Mouse (Mus musculus) T-helper 2 cell (primary cell): ENCODE results near the gene Mdga2.

Source experiments
- in situ Hi-C: fragments of 300-600 bp; cut with MboI, MseI; formaldehyde crosslinking; loops from one replicate; pipeline ENCODE4 v1.15.1; 2025; ENCODE audit warnings: high pct_unique_total_duplicates

The Mdga2 gene

GRCm38 (mm10) chr12:67059136-67060014, 163.0 kb downstream of the Mdga2 start:
- in situ Hi-C loops = no loop called here

- in situ Hi-C loops = no loop called here
Measured at GRCm38 (mm10) chr12:67056621-67057020, 165.7 kb downstream of the Mdga2 start.

GRCm38 (mm10) chr12:67045099-67045750, 177.1 kb downstream of the Mdga2 start:
- in situ Hi-C loops = no loop called here

DNA sequence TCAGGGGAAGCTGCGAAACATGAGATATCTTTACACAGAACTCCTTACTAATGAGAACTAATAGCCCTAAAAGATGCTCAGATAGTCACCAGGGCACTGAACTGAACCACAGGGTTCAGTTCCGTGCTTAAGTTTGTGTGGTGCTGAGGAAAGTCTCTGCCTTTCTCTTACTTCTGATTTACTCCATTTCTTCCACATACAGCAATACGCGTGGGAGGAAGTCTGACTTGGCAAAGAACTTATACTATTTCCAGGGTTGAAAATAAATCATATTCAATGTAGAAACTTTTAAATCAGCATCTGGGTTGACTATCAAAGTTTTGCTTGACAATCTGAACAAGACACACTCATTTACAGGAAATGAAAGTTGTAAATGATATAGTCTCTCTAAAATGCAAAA, 180.5 kb downstream of the Mdga2 start:
- in situ Hi-C loops = no loop called here

GRCm38 (mm10) chr12:67035509-67036261, 186.7 kb downstream of the Mdga2 start:
- in situ Hi-C loops = no loop called here

GRCm38 (mm10) chr12:67017192-67017591, 205.2 kb downstream of the Mdga2 start:
- in situ Hi-C loops = no loop called here

DNA sequence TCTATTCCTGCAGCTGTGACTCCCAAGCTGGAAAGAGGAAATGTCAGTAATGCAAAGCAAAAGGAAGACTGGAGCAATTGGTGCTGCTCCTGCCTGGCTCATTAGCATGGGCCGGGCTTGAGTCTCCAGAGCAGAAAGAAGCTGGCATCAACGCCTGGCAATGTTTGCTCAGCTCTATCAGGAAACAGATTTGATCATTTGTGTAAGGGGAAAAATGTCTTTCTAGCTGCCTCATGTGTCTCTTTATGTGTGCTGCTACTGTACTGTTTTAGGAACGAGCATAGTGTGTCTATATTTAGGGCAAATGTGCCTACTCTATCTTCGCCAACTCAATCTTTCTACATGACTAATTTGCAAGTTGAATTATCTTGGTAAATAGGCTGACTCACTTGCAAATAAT, 211.0 kb downstream of the Mdga2 start:
- in situ Hi-C loops = no loop called here

GRCm38 (mm10) chr12:67010318-67010717, 212.0 kb downstream of the Mdga2 start:
- in situ Hi-C loops = no loop called here

GRCm38 (mm10) chr12:67009191-67009590, 213.2 kb downstream of the Mdga2 start:
- in situ Hi-C loops = no loop called here

GRCm38 (mm10) chr12:66954129-66954528, 268.2 kb downstream of the Mdga2 start:
- in situ Hi-C loops = no loop called here

DNA sequence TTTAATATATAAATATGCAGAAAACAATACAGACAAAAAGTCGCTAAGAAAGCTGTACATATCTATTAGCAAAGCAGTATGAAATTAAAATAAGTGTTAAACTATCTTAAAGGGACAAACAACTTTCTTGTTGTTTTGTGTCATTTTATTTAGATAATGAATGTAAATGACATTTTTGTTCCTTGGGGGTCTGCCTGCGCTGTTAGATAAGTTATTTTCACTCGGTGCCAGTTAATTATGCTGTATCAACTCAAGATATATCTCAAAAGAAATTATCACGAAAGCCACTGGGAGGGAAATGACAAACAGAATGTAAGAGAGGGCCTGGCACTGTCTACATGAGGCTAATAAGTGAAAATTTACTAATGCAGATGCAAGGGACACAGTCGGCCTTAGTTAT, 306.6 kb downstream of the Mdga2 start:
- in situ Hi-C loops = no loop called here

DNA sequence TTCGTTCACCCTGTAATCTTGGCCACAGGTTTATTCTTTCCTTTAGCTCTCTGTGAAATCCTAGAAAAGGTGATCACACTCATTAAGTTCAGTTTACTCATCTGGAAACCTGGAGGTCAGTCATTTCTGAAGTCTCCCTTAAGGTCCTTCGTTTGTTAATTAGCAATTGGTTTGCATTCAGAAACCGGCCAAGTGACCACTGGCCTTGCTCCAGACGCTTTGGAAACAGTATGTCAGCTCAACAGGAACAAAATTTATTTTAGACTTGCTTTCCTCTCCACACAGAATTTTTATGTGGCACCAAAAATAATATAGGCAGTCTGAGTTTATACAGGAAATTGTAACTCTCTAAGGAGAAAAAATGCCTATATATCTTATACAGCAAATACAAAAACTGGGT, 323.0 kb downstream of the Mdga2 start:
- in situ Hi-C loops = no loop called here

GRCm38 (mm10) chr12:66896790-66897189, 325.6 kb downstream of the Mdga2 start:
- in situ Hi-C loops = no loop called here

DNA sequence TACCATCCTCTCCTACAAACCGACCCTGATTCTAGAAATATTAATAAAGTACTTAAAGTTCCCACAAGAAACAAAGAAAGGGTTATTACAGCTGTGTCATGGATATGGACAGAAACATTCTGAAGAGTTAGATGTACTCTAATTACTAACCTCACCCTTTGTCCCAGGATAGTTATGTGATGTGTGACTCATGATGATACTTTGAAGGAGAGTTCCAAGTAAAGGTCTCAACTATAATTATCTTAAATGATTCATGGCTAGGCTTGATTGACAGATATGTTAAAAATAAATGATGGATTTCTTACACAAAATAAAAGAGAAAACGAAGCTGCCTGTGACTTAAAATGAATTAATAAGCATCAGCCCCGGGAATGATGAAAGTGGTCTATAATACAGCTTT, 332.1 kb downstream of the Mdga2 start:
- in situ Hi-C loops = no loop called here

DNA sequence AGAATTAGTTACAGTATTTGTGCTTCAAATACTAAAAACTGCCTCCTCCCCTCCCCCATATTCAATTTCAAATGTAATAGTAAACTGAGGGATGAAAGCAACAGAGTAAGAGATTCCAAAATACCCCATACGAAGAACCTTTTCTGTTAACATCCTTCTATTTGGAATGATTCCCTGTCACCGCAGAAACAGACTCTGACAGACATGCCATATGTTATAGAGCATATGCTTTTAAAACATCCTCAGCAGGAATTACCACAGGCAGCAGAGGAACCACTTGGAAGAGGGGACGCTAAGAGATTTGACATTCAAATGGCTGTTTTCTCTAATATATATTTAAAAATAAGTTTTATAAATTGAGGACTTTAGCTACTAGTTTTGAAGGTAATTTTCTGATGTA, 333.1 kb downstream of the Mdga2 start:
- in situ Hi-C loops = loop anchor here (10.0 kb wide), 1 partner anchor 1374 kb away; no protein-coding TSS in a partner anchor

DNA sequence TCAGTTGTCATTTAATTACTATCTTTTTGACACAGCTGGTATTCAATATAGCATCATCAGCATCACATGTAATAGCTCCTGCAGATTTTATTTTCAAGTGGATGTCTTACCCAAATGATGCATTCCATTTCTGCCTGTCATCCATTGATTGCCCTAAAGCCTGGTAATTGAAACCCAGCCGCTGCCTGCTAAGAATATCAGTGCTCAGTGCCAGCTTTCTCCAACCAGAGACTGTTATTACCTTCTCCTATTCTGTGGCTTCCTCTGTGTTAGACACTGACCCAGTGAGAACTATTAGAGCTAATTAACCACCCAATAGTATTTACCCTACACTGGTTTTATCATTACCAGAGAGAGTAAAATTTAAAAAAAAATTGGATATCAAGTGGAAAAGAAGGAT, 333.7 kb downstream of the Mdga2 start:
- in situ Hi-C loops = loop anchor here (10.0 kb wide), 1 partner anchor 1374 kb away; no protein-coding TSS in a partner anchor

DNA sequence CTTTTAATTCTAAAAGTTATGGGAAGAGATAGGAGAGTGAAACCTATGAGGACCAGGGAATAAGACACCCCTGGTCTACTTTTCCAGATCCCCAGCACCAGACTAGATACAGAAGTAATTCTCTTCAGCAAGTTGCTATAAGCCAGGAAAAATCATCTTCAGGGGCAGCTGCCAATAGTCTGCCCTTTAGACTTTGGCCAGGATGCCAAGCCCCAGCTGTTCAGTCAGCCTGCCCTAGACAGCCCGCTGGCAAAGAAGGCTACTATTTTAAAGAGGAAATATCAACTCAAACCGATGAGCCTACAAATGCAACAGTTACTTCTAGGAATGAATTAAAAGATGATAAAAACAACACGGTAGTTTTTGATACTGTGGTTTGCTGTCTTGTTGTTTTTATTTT, 356.1 kb downstream of the Mdga2 start:
- in situ Hi-C loops = no loop called here

DNA sequence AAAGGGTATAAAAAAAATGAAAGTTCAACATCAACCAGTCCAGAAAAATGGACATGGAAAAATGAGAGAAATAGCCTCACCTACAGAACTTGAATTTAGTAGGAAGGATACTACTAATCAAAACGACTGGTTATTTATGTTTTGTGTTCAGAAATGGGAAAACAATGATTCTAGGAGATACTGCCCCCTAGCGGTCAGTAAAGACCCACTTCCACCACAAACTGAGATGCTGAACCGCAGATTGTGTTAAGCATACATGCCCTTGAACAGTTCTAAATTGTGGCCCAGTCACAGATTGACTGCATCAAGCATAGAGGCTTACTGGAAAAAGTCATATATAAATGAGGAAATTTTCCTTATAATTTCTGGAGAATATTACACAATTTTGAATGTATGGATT, 369.2 kb downstream of the Mdga2 start:
- in situ Hi-C loops = no loop called here

DNA sequence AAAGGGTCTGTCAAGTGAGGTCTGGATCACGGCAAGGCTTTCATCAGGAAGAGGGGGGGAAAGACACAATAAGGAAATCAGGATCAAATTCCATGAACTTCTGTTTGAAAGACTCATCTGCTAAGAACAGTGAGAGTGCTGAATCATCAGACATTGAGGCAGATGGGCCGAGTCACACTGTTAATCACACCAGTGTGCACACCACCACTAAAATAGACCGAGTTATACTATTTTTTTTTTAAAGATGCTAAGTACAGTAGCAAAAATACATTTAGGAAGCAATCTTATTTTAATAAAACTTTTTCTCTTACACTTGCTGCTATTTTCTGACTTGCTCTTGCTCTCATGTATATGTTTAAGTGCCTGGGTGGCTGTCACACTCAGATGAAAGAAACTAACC, 382.0 kb downstream of the Mdga2 start:
- in situ Hi-C loops = no loop called here

- in situ Hi-C loops = no loop called here
Measured at GRCm38 (mm10) chr12:66755653-66756052, 466.7 kb downstream of the Mdga2 start.

DNA sequence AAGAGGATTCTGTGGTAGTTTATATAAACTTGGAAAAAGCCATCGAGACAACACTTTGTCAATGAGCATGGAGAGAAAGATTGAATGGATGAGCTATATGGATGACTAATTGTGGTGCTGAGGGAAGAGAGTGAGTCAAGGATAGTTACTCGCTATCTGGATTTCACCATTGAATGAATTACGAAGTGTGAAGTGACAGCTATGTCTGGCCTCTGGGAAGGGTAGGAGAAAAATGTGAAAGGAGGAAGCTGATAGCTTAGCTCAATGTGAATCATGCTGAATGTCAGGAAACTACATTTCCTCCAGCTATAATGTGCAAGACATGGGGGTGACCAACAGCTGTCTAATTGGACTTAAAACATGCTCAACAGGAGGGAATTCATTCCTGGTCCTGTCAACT, 487.8 kb downstream of the Mdga2 start:
- in situ Hi-C loops = no loop called here

GRCm38 (mm10) chr12:66724474-66724873, 497.9 kb downstream of the Mdga2 start:
- in situ Hi-C loops = no loop called here
